Mouse (Mus musculus) bone marrow, adult 2 months (tissue): Measurements from ENCODE around the gene Plekha5. TPM values are rescaled to one million over a fixed set of nuclear protein-coding genes. Genes with fewer than 3 reads are reported as not detected.

Experiments used
- H3K27ac ChIP-seq: fragments of 200-500 bp; 2 replicates; pipeline ENCODE4 v1.5.1; 2012; ENCODE audit warnings: low read depth, mild to moderate bottlenecking, control low read depth, inconsistent platforms, low read length; ENCODE audit not compliant: control insufficient read depth, poor library complexity, insufficient read depth
- H3K4me1 ChIP-seq: fragments of 200-500 bp; 2 replicates; pipeline ENCODE4 v1.6.1; 2011; ENCODE audit warnings: low read length; ENCODE audit not compliant: control insufficient read depth, insufficient read depth
- H3K4me3 ChIP-seq: fragments of 200-500 bp; replicated peaks from 2 replicates; pipeline ENCODE3; 2011; ENCODE audit warnings: mild to moderate bottlenecking, low read depth, low read length, control low read depth; ENCODE audit not compliant: control insufficient read depth
- CTCF ChIP-seq: fragments of 200-500 bp; IDR thresholded peaks from 2 replicates; pipeline ENCODE4 v1.5.1; 2011; ENCODE audit warnings: low read length, control low read depth; ENCODE audit not compliant: control insufficient read depth, insufficient read depth
- POLR2A ChIP-seq: fragments of 200-500 bp; IDR thresholded peaks from 2 replicates; pipeline ENCODE4 v1.6.1; 2011; ENCODE audit warnings: low read depth, mild to moderate bottlenecking, control low read depth, low read length, borderline replicate concordance; ENCODE audit not compliant: control insufficient read depth
- WGBS: fragments of 180-500 bp; shearing (Covaris S2); methylation state at CpG from one replicate; pipeline ENCODE4 v1.1.7; 2018; 5-methylcytosine and 5-hydroxymethylcytosine counted together
- polyA plus RNA-seq: library from polyadenylated mRNA; stranded (reverse); fragments of >200 nt; gene quantifications from 2 replicates; pipeline ENCODE4 v1.2.4, GENCODE M21; 2011; ENCODE audit warnings: low replicate concordance; ENCODE audit not compliant: missing spikeins, insufficient read depth, insufficient read length

Gene Plekha5
- polyA plus RNA-seq, 1 experiment = 3.8 TPM

- Histone ChIP-seq H3K4me3 (no peak overlapping the region), H3K27ac (no peak overlapping the region), H3K4me1 (no peaks in the 10 kb centered on the region)
- 74% methylated on average over 10 of the region's 10 CpGs for WGBS
- TF ChIP-seq CTCF (no peak), POLR2A (no peak)
Observed at GRCm38 (mm10) chr6:140504796-140505195, 80.9 kb downstream of the Plekha5 start.

- 80% methylated on average over 3 of the region's 3 CpGs for WGBS
- H3K27ac ChIP-seq = no peak overlapping the region
- no peaks in the 10 kb centered on the region for H3K4me1 ChIP-seq
- TF ChIP-seq CTCF (no peak), POLR2A (no peak)
- H3K4me3 ChIP-seq = no peak overlapping the region
Observed at GRCm38 (mm10) chr6:140507605-140508004, 83.8 kb downstream of the Plekha5 start.

- 84% methylated on average over 13 of the region's 13 CpGs for WGBS
- no peak overlapping the region for H3K4me3 ChIP-seq
- TF ChIP-seq POLR2A = no peak
- no peak for TF ChIP-seq CTCF
- no peaks in the 10 kb centered on the region for H3K4me1 ChIP-seq
- no peak overlapping the region for H3K27ac ChIP-seq
Observed at GRCm38 (mm10) chr6:140508475-140509150, 84.8 kb downstream of the Plekha5 start.

- TF ChIP-seq POLR2A (no peak), CTCF (no peak)
- Histone ChIP-seq H3K4me3 (no peak overlapping the region), H3K4me1 (no peaks in the 10 kb centered on the region), H3K27ac (no peak overlapping the region)
- 48% methylated on average over 9 of the region's 9 CpGs for WGBS
Observed at GRCm38 (mm10) chr6:140509151-140509530, 85.3 kb downstream of the Plekha5 start.

GRCm38 (mm10) chr6:140512016-140512415 lies 88.2 kb downstream of the Plekha5 start:
- no peak overlapping the region for H3K4me3 ChIP-seq
- 60% methylated on average over 1 of the region's 1 CpGs for WGBS
- H3K27ac ChIP-seq = no peak overlapping the region
- no peak for TF ChIP-seq POLR2A
- H3K4me1 ChIP-seq = peaks cover 2% of the 10 kb centered on the region; the same call in 1 of the 2 replicates

GRCm38 (mm10) chr6:140512427-140512826 lies 88.6 kb downstream of the Plekha5 start:
- TF ChIP-seq POLR2A (no peak), CTCF (no peak)
- WGBS = 78% methylated on average over 8 of the region's 8 CpGs
- peaks cover 2% of the 10 kb centered on the region; the same call in 1 of the 2 replicates for H3K4me1 ChIP-seq
- H3K4me3 ChIP-seq = no peak overlapping the region
- H3K27ac ChIP-seq = no peak overlapping the region

GRCm38 (mm10) chr6:140514205-140515110 lies 90.6 kb downstream of the Plekha5 start:
- Histone ChIP-seq H3K27ac (no peak overlapping the region), H3K4me1 (peaks cover 2% of the 10 kb centered on the region; the same call in 1 of the 2 replicates)
- 19% methylated on average over 8 of the region's 8 CpGs for WGBS

GRCm38 (mm10) chr6:140515550-140515949 lies 91.7 kb downstream of the Plekha5 start:
- TF ChIP-seq CTCF = no peak
- TF ChIP-seq POLR2A = no peak
- Histone ChIP-seq H3K4me1 (peaks cover 2% of the 10 kb centered on the region; the same call in 1 of the 2 replicates), H3K4me3 (no peak overlapping the region), H3K27ac (no peak overlapping the region)
- 84% methylated on average over 4 of the region's 4 CpGs for WGBS

More at GRCm38 (mm10) chr6:140514205-140515110, 90.6 kb downstream of the Plekha5 start:
- H3K4me3 ChIP-seq = no peak overlapping the region
- TF ChIP-seq CTCF (no peak), POLR2A (no peak)

- WGBS = 59% methylated on average over 3 of the region's 3 CpGs
- peaks cover 2% of the 10 kb centered on the region; the same call in 1 of the 2 replicates for H3K4me1 ChIP-seq
- H3K4me3 ChIP-seq = no peak overlapping the region
- TF ChIP-seq CTCF (no peak), POLR2A (no peak)
- no peak overlapping the region for H3K27ac ChIP-seq
Observed at GRCm38 (mm10) chr6:140516202-140516601, 92.3 kb downstream of the Plekha5 start.
